Mouse (Mus musculus) brain, embryonic 14.5 days (tissue): ENCODE measurements around the gene Myct1.

Experiments
- CTCF ChIP-seq: fragments of 200-500 bp; IDR thresholded peaks from 2 replicates; pipeline ENCODE4 v1.5.1; 2012; ENCODE audit warnings: inconsistent platforms, mild to moderate bottlenecking, moderate library complexity, borderline replicate concordance; ENCODE audit not compliant: insufficient read depth, insufficient read length; ENCODE audit errors: extremely low read depth
- POLR2A ChIP-seq: fragments of 200-500 bp; IDR thresholded peaks from 2 replicates; pipeline ENCODE4 v1.6.1; 2012; ENCODE audit warnings: mild to moderate bottlenecking, inconsistent platforms, borderline replicate concordance; ENCODE audit not compliant: poor library complexity, insufficient read depth, insufficient read length, severe bottlenecking; ENCODE audit errors: extremely low read depth

DNA sequence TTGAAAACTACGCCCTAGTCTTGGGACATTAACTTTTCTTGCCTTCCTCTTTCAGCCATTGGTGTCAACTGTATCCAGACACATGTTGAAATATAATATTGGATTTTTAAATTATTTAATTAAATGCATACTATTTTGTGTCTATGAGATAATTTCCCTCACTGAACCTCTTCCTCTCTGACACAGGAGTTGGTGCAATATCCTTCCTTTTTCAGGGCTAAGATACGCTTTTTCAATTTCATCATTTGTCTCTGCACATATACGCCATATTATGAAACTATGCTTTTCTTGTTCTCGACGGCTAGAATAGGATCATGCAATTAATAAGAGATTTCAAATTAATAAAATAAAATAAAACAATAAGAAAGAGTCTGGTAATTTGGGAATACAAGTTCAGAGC, 47.1 kb upstream of the Myct1 start:
- no peak for TF ChIP-seq CTCF
- TF ChIP-seq POLR2A, result no peak
